In the genomic region with DNA sequence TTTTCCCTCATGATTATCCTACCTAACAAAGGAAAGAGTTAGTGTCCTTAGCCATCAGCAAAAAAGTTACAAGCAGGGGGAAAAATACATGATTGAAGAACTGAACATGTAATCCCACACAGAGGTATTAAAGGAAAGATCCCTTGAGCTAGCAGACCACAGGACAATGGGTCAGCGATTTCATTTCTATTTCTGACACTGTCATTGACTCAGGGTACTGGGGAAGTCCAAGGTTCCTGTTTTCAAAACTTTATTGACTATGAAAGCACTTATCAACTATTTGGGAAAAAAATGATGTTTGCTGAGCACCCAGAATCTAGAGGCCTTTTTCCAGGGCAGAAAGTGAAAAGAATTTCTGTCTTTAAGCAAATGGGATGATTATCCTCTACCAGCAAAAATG, we compare ENCODE assay signal across 18 mouse cellular contexts.
"Had no signal": no experiment of that assay in that cellular context is flagged by ENCODE, and none has a peak within 500 bp of the region (broad histone marks: within the 10 kb centered on the region; RNA-seq: fewer than 3 reads in every experiment).

No protein-coding gene starts in this region.

- H3K4me2 ChIP-seq: lung, embryonic 15.5 days; midbrain, embryonic 11.5 days; midbrain, embryonic 13.5 days; midbrain, embryonic 15.5 days; neural tube, embryonic 12.5 days; stomach, embryonic 15.5 days had no signal

- ATAC-seq: lung, postnatal 0 days; midbrain, embryonic 13.5 days; midbrain, embryonic 15.5 days had no signal

- H3K9ac ChIP-seq: liver, embryonic 14.5 days; lung, embryonic 15.5 days; midbrain, embryonic 13.5 days; midbrain, embryonic 15.5 days; neural tube, embryonic 12.5 days; stomach, embryonic 15.5 days had no signal

- H3K27me3 ChIP-seq: lung, embryonic 15.5 days; megakaryocyte, embryonic 14.5 days; midbrain, embryonic 13.5 days; midbrain, embryonic 15.5 days; stomach, embryonic 15.5 days had no signal

- H3K4me3 ChIP-seq: lung, embryonic 15.5 days; megakaryocyte, embryonic 14.5 days; midbrain, embryonic 13.5 days; midbrain, embryonic 15.5 days; neural tube, embryonic 12.5 days; stomach, embryonic 15.5 days had no signal

- H3K4me1 ChIP-seq: lung, embryonic 15.5 days; midbrain, embryonic 13.5 days; midbrain, embryonic 15.5 days; neural tube, embryonic 12.5 days; stomach, embryonic 15.5 days had no signal

- H3K27ac ChIP-seq: liver, embryonic 14.5 days; lung, embryonic 15.5 days; midbrain, embryonic 13.5 days; midbrain, embryonic 15.5 days; neural tube, embryonic 12.5 days; stomach, embryonic 15.5 days; stomach, postnatal 0 days had no signal

- DNase-seq: lung, adult 2 months; lung, postnatal 14 days; lung, postnatal 36 days; right cerebral cortex, postnatal 25 days; right cerebral cortex, postnatal 4 days; thymus, adult 2 months; thymus, postnatal 25 days; thymus, postnatal 4 days had no signal

- H3K9me3 ChIP-seq: lung, embryonic 15.5 days; megakaryocyte, embryonic 14.5 days; midbrain, embryonic 13.5 days; midbrain, embryonic 15.5 days; neural tube, embryonic 12.5 days; stomach, embryonic 15.5 days had no signal

- H3K36me3 ChIP-seq: lung, embryonic 15.5 days; midbrain, embryonic 13.5 days; midbrain, embryonic 15.5 days; neural tube, embryonic 12.5 days; stomach, embryonic 15.5 days had no signal
